Mouse (Mus musculus) spleen, adult 2 months (tissue): ENCODE results near the gene Anapc7.

Source experiments
- CTCF ChIP-seq: fragments of 200-500 bp; IDR thresholded peaks from 2 replicates; pipeline ENCODE4 v1.5.1; 2011; ENCODE audit warnings: mild to moderate bottlenecking, inconsistent platforms; ENCODE audit not compliant: insufficient read depth, insufficient read length, insufficient replicate concordance; ENCODE audit errors: extremely low read depth
- POLR2A ChIP-seq: fragments of 200-500 bp; IDR thresholded peaks from 2 replicates; pipeline ENCODE4 v1.6.1; 2011; ENCODE audit warnings: low read depth, low read length, inconsistent platforms

GRCm38 (mm10) chr5:122454883-122455282, 33.4 kb downstream of the Anapc7 start:
- TF ChIP-seq CTCF (no peak), POLR2A (no peak)
